Mouse (Mus musculus) liver, embryonic 16.5 days (tissue): ENCODE measurements around the gene Rnf126. TPM values are rescaled to one million over a fixed set of nuclear protein-coding genes. Genes with fewer than 3 reads are reported as not detected.
"Not testable (repeated sequence)": the region's sequence is repeated elsewhere in the genome, so short reads cannot be mapped to it uniquely, and the experiment has no call there.

Experiments used
- ATAC-seq: fragments of 200-750 bp; cut with Nextera tagmentation; 2 replicates; pipeline ENCODE4 v1.8.0; 2017; ENCODE audit warnings: low read depth, mild to moderate bottlenecking, moderate number of reproducible peaks, moderate library complexity
- H3K27ac ChIP-seq: fragments of 300-500 bp; sonication (generic); 2 replicates; pipeline ENCODE4 v1.5.1; 2014; ENCODE audit warnings: mild to moderate bottlenecking, low read length
- H3K27me3 ChIP-seq: fragments of 300-500 bp; sonication (generic); 2 replicates; pipeline ENCODE4 v1.6.1; 2014; ENCODE audit warnings: low read depth, low read length, mixed read lengths; ENCODE audit not compliant: control insufficient read depth, insufficient read depth
- H3K36me3 ChIP-seq: fragments of 300-500 bp; sonication (generic); 2 replicates; pipeline ENCODE4 v1.6.1; 2014; ENCODE audit warnings: mild to moderate bottlenecking; ENCODE audit not compliant: control insufficient read depth, insufficient read depth
- H3K4me1 ChIP-seq: fragments of 300-500 bp; sonication (generic); 2 replicates; pipeline ENCODE4 v1.6.1; 2014; ENCODE audit warnings: low read depth, low read length, mixed read lengths; ENCODE audit not compliant: control insufficient read depth
- H3K4me2 ChIP-seq: fragments of 300-500 bp; sonication (generic); 2 replicates; pipeline ENCODE4 v1.6.1; 2014; ENCODE audit warnings: low read depth, low read length, mixed read lengths
- H3K4me3 ChIP-seq: fragments of 300-500 bp; sonication (generic); 2 replicates; pipeline ENCODE4 v1.5.1; 2014; ENCODE audit warnings: low read depth, mild to moderate bottlenecking, low read length
- H3K9ac ChIP-seq: fragments of 300-500 bp; sonication (generic); 2 replicates; pipeline ENCODE4 v1.6.1; 2014; ENCODE audit warnings: low read depth, low read length
- H3K9me3 ChIP-seq: fragments of 300-500 bp; sonication (generic); replicated peaks from 2 replicates; pipeline ENCODE4 v1.6.1; 2016; ENCODE audit warnings: low read length; ENCODE audit not compliant: control insufficient read depth
- WGBS: fragments of 180-500 bp; shearing (Covaris S2); extraction: QIAGEN DNeasy Blood & Tissue Kit; methylation state at CpG from one replicate; pipeline ENCODE4 v1.1.7; 2014; ENCODE audit not compliant: insufficient replicate concordance; 5-methylcytosine and 5-hydroxymethylcytosine counted together
- polyA plus RNA-seq: library from polyadenylated mRNA; unstranded; fragments of >200 nt; fragmentation: Nextera tagmentation; extraction: Ambion mirVana; gene quantifications from 2 replicates; pipeline ENCODE4 v1.2.1, GENCODE M21; 2015

Gene Rnf126
- polyA plus RNA-seq, 1 experiment from 2014 or later: 26.2 TPM

DNA sequence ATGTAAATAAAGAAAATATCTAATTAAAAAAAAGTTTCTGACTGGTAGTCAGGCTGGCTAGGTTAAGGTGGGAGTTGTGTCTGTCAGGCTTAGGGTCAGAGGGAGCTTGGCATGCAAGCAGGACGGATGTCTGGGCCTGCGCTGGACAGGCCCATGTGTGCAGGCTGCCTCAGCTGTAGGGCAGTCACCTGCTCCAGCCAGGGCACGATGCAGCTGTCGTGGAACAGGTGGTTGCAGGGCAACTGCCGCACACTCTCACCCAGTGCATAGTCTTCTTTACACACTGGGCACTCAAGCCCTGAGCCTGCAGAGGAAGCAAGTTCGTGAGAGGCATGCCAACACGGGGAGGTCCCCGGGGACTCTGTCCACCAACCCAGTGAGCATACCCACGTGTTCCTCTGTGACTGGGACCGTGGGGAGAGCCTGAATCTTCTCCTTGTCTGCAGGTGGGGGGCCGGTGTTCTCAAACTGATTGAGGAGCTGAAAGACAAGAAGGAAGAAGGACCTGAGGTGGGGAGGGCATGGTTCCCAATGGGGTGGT, 6.1 kb downstream of the Rnf126 start:
- Histone ChIP-seq H3K4me1 (peaks cover 15% of the 10 kb centered on the region), H3K36me3 (peaks cover 34% of the 10 kb centered on the region), H3K9ac (no peak overlapping the region), H3K27me3 (no peaks in the 10 kb centered on the region), H3K4me2 (no peak overlapping the region), H3K27ac (no peak overlapping the region), H3K9me3 (no peaks in the 10 kb centered on the region), H3K4me3 (no peak overlapping the region)
- 82% methylated on average over 11 of the region's 11 CpGs for WGBS
- ATAC-seq: no peak

DNA sequence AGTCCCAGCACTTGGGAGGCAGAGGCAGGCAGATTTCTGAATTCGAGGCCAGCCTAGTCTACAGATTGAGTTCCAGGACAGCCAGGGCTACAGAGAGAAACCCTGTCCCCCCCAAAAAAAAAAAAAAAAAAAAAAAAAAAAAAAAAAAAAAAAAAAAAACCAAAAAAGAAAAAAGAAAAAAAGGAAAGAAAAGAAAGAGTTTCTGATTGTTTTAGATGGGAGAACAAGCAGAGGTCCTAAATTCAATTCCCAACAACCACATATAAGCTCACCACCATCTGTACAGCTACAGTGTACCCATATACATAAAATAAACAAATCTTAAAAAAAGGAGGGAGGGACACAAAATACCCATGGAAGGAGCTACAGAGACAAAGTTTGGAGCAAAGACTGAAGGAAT, 7.1 kb downstream of the Rnf126 start:
- H3K27me3 ChIP-seq, H3K27ac ChIP-seq, H3K9ac ChIP-seq, ATAC-seq, H3K4me2 ChIP-seq, H3K4me3 ChIP-seq, H3K9me3 ChIP-seq: not testable (repeated sequence)
- Histone ChIP-seq H3K36me3 (peaks cover 34% of the 10 kb centered on the region), H3K4me1 (peaks cover 12% of the 10 kb centered on the region)
- WGBS: 68% methylated on average over 1 of the region's 1 CpGs

DNA sequence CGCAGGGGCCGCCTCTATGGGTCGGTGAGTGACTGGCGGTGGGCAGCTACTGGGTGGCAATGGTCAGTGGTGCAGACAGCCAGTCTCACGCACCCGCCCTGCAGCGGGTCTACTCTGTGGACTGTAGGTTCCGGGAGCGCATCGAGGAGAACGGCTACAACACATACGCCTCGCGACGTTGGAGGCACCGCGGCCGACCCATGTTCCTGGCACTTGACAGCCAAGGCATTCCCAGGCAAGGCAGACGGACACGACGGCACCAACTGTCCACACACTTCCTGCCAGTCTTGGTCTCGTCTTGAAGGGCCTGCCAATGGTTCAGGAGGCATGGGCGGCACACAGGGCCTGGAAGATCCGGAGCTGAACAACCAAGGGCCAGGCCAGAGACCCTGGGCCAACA, 10.1 kb downstream of the Rnf126 start:
- no peak overlapping the region for H3K4me2 ChIP-seq
- H3K4me1 ChIP-seq: peaks cover 7% of the 10 kb centered on the region
- no peaks in the 10 kb centered on the region for H3K27me3 ChIP-seq
- no peak overlapping the region for H3K27ac ChIP-seq
- no peak overlapping the region for H3K9ac ChIP-seq
- no peak overlapping the region for H3K4me3 ChIP-seq
- no peak for ATAC-seq
- H3K36me3 ChIP-seq: peaks cover 30% of the 10 kb centered on the region
- WGBS: 78% methylated on average over 24 of the region's 24 CpGs
- no peaks in the 10 kb centered on the region for H3K9me3 ChIP-seq

DNA sequence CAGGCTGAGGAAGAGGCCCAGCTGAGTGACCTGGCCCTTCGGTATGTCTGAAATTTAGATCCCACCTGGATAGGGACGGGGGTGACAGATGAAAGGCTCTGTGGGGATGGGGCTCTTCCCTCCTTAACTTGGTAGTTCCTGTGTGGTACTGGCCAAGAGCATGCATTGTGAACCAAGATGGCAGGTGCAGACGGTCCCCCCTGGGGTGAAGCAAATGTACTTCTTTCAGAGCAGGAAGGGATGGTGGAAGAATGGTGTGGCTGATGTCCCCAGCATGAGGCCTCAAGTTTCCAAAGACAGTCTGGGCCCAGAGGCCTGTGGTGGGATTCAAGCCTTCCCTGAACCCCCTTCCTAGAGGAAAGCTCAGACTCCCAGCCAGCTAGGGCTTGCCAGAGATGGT, 10.9 kb downstream of the Rnf126 start:
- peaks cover 22% of the 10 kb centered on the region for H3K36me3 ChIP-seq
- H3K27ac ChIP-seq: no peak overlapping the region
- ATAC-seq: no peak
- H3K4me3 ChIP-seq: no peak overlapping the region
- peaks cover 7% of the 10 kb centered on the region for H3K4me1 ChIP-seq
- no peaks in the 10 kb centered on the region for H3K27me3 ChIP-seq
- no peak overlapping the region for H3K9ac ChIP-seq
- no peaks in the 10 kb centered on the region for H3K9me3 ChIP-seq
- 74% methylated on average over 3 of the region's 3 CpGs for WGBS
- no peak overlapping the region for H3K4me2 ChIP-seq

DNA sequence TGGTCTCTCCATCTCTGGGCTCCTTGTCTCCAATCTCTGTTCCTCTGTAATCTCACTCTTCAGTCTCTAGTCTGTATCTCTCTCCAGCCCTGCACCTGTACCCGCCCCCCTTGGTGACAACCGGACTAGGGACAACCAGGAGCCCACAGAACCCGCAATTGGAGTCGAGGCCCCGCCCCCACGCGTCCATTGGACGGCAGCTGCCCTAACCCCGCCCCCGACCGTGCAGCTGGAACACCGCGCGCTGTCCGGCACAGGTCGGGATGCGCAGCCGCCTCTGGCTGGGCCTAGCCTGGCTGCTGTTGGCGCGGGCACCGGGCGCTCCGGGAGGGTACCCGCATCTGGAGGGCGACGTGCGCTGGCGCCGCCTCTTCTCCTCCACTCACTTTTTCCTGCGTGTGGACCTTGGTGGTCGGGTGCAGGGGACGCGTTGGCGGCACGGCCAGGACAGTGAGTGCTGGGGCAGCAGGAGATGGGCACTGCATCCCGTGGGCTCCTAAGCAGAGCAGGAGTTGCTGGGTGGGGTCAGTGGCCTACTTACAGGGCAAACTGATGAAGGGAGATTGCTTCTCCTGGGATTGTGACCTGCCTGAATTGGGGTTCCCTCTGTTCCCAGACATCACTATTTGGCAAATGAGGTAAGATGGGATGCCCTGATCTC, 11.8 kb downstream of the Rnf126 start, which contains the start of gene Fgf22:
TSS of gene Fgf22 (plus strand) at position 221 of the 661 bp plus-strand sequence.
- peaks cover 18% of the 10 kb centered on the region for H3K36me3 ChIP-seq
- no peak within 1 kb of the TSS for H3K4me3 ChIP-seq
- no peaks in the 10 kb centered on the region for H3K9me3 ChIP-seq
- ATAC-seq: peak; percentile 83
- 3% methylated on average over 36 of the region's 36 CpGs for WGBS
- H3K9ac ChIP-seq: peak within 1 kb of the TSS; percentile 28
- no peak within 1 kb of the TSS for H3K27ac ChIP-seq
- peak within 1 kb of the TSS; percentile 59 for H3K4me2 ChIP-seq
- no peaks in the 10 kb centered on the region for H3K27me3 ChIP-seq
- H3K4me1 ChIP-seq: peaks cover 7% of the 10 kb centered on the region

GRCm38 (mm10) chr10:79748496-79748895, 18.3 kb downstream of the Rnf126 start:
- Histone ChIP-seq H3K4me2 (no peak overlapping the region), H3K9ac (no peak overlapping the region), H3K27me3 (no peaks in the 10 kb centered on the region), H3K4me1 (peaks cover 19% of the 10 kb centered on the region), H3K9me3 (no peaks in the 10 kb centered on the region), H3K27ac (no peak overlapping the region), H3K4me3 (no peak overlapping the region), H3K36me3 (no peaks in the 10 kb centered on the region)
- 67% methylated on average over 6 of the region's 6 CpGs for WGBS
- ATAC-seq: no peak

DNA sequence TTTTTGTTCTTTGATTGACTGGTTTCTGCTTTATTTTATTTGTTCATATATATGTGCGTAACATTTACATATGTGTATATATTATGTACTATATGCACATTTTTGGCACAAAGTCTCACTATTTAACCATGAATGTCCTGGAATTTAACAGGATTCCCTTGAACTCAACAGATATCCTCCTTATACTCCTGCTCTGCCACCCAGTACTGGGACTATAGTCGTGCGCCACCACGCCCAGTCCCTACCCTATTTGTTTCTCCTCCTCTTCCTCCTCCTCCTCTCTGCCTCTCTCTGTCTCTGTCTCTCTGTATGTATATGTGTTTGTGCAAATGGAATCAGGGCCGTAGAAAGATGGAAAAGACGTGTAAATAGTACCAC, 20.0 kb downstream of the Rnf126 start:
- peak overlapping the region; percentile 62 for H3K4me2 ChIP-seq
- peaks cover 19% of the 10 kb centered on the region for H3K4me1 ChIP-seq
- peak overlapping the region; percentile 46 for H3K9ac ChIP-seq
- peaks cover 5% of the 10 kb centered on the region for H3K36me3 ChIP-seq
- WGBS: 22% methylated on average over 6 of the region's 6 CpGs
- H3K4me3 ChIP-seq: peak overlapping the region; percentile 37
- peak overlapping the region; percentile 80 for H3K27ac ChIP-seq
- ATAC-seq: peak; percentile 75
- no peaks in the 10 kb centered on the region for H3K9me3 ChIP-seq
- no peaks in the 10 kb centered on the region for H3K27me3 ChIP-seq

- Histone ChIP-seq H3K9me3 (no peaks in the 10 kb centered on the region), H3K4me2 (peak within 1 kb of the TSS; percentile 82), H3K27ac (peak within 1 kb of the TSS; percentile 80), H3K4me3 (peak within 1 kb of the TSS; percentile 72), H3K36me3 (peaks cover 5% of the 10 kb centered on the region), H3K4me1 (peaks cover 19% of the 10 kb centered on the region), H3K27me3 (no peaks in the 10 kb centered on the region), H3K9ac (peak within 1 kb of the TSS; percentile 68)
- WGBS: 3% methylated on average over 38 of the region's 38 CpGs
- peak; percentile 99 for ATAC-seq
These were observed 20.6 kb downstream of the Rnf126 start, which contains the start of gene Polrmt for GRCm38 (mm10) chr10:79745898-79746773. Gene Polrmt, minus strand, starts transcription at chr10:79746581.
